Mouse (Mus musculus): Measurements from ENCODE around the gene Prdm16.

The Prdm16 gene

DNA sequence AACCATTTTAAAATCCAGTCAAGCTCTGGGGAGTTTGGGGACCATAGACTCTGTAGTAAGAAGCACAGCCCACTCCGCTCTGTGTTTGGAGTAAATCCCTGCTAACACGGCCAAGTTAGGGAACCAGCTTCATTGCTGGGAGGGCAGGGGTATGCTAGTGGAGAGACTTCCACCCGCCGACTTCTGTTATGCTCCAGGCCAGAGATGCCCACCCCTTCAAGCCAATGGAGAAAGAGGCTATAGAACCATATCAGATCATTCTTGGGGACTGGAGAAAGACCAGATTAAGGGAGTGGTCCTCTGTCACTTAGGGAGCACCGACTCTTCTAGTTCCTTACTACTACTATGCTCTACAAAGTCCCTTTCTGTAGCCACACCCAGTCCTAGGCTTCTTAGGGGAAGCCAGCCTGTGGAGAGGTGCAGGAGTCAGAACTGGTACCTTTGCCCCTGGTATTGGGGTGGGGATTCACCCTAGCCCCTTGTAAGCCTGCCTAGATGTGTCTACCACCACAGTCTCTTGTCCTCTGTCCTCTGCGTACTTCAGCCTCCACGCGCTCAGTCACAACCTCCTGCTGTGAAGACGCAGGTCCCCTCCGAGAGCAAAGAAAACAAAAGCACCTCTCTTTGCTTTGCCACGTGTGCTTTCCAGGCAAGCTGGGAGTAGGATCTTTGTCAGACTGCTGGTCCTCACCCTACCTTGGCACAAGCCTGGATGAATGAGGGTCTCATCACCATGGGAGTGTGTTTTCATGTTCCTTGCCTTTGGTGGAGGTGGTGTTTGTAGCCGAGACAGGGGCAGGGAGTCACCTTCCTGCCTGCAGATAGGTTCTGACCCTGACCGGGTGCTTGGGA is 3.1 kb upstream of the Prdm16 start:
- peak; percentile 61 for DNase-seq (ENCODE audit: low read depth, low spot score)

GRCm38 (mm10) chr4:154639126-154639525 is 2.5 kb upstream of the Prdm16 start:
- DNase-seq (ENCODE audit: low read depth, low spot score) = no peak

GRCm38 (mm10) chr4:154638320-154638886 is 1.7 kb upstream of the Prdm16 start:
- DNase-seq (ENCODE audit: low read depth, low spot score) = peak; percentile 55

DNA sequence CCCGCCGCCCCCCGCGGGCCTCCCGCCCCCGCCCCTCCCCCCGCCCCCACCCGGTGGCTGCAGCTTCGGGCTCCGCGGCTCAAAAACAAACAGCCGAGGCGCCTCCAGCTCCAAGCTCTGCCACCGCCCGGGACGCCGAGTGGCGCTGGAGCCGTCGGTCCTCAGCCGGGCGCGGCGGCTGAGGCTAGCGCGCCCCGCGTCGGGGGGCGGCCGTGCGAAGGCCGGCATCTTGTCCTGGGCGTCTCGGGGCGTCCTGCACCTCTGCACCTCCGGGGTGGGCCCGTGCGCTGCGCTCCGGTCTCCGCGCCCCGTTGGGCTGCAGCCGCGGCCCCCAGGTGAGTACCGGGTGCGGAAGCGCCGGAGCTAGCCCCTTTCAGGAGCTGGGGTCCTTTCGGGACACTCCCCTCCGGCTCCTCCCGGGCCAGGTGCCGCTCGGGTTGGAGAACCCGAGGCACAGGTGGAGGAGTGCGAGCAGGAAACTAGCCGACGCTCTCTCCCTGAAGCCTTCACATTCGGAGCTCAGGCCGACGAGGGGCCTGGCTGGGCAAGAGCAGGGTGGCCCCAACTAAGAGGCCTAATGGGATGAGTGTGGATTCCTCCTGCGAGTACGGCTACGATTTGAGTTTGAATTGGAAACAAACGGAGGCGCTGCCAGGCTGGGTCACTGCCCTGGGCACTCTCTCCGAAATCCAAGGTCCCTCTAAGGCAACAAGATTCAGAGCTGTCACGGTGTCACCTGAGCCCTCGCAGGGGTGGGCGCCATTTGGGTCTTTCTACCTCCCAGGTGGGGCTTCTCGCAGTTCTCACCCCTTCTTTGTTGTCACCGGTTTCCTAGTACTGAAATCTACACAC is 1.0 kb upstream of the Prdm16 start:
- no peak for DNase-seq (ENCODE audit: low read depth, low spot score)

DNA sequence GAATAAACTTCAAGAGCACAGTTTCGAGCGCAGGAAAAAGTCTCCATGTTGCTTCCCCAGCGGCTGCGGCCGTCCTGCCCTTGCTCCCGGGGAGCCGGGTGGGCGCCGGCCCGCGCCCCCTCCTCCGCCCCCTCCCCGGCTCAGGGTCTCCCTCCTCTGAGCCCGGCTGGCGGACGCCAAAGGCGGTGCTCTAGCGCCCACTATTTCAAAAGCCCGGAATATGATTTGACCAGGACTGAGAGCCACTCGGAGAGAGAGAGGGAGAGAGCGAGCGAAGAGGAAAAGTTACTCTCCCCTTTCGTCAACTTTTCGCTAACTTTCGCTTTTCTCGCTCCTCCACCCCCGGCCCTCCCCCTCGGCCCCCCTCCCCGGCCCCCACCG is 630 bp downstream of the Prdm16 start:
- DNase-seq (ENCODE audit: low read depth, low spot score) = no peak

- DNase-seq (ENCODE audit: low read depth, low spot score) = peak; percentile 67
These were observed 1.2 kb downstream of the Prdm16 start for GRCm38 (mm10) chr4:154635241-154636052.

DNA sequence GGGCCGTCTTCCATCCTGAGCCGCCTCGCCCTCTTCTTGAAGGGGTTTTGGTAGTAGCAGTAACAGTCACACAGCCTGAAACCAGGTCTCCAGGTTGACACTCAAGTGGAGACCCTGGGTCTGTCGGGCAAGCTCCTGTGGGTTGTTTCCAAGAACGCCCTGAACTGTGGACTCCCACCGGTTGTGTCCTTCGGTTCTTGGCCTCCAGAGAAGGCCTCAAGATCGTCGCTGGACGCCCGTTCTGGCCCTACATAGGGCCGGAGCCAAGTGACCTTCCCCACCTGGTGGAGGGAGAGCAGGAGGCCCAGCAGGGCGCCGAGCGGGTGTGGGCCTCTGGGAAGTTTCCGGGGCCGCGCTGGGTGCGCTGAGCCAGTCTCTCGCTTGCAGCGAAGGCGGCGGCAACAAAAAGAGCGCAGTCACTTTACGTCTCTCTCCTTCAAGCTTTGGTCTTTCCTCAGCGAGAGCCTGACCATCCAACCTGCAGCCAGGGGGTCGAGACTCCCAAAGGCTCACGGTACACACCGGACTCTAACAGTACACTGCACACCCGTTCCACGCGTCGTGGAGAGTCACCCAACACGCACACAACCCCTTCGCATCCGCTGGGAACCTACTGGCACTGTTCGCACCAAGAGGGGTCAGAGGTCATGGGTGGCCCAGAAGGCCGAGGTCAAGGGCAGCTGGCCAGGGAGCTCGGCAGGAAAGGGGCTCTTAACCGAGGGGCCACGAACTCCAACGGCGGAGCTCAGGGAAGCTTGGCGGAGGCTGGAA is 2.0 kb downstream of the Prdm16 start:
- DNase-seq (ENCODE audit: low read depth, low spot score) = peak; percentile 71

DNA sequence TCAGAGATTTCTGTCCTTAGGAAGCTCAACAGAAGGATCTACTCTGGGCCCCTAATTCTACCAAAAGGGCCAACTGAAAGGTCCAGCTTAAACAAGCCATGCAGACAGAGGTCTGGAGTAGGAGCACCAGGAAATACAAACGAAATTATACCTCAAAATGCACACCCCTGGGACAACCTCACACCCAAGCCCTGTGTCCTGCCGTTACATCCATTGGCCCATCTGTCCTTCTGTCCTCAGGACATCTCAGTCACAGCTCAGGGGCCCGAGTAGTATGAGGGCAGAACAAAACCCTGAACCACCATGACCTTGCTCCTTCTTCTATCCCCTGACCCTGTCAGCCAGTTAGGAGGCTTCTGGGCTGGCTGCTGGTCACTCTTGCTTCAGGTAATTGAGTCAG is 2.7 kb downstream of the Prdm16 start:
- DNase-seq (ENCODE audit: low read depth, low spot score) = no peak

DNA sequence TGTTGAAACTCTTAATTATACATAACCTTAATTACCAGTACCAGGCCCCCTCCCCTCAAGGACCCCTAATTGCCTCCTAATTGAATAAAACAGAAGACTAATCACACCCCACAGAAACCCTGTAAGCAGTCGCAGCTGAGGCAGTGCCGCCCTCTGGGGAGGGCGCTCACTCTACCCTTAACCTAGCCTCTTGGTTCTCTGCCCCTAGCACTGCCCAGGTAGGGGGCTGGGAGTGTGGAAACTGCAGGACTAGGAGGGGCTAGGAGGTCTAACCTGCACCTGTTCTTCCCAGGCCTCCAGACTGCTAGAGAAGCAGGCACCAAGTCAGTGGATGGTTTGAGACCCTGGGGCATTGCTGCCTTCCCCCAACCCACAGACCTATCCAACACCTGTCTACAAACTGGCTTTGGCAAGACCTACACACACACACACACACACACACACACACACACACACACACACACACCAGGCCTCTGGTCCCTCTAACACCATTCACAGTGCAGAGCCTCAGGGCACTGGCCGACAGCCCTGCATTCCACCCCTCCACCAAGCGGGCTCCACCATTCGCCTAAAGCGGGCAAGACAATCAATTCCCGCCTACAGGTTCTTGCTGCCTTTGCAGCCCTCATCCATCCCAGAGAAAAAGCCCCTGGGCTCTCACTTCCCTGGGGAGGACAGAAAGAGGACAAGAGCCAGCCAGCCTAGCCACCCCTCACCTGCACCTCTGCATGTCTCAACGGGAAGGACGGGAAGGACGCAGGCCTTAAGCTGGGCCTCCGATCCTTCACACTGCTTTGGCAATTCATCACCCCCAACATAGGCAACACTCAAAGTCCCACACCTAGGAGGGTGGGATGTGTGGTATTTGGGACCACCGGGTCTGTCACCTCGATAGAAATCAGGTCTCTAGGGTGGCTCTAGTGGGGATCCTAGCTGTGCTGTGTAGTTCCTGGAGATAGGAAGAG is 3.6 kb downstream of the Prdm16 start:
- DNase-seq (ENCODE audit: low read depth, low spot score) = no peak

- DNase-seq (ENCODE audit: low read depth, low spot score) = no peak
These were observed 5.9 kb downstream of the Prdm16 start for GRCm38 (mm10) chr4:154630763-154631162.

- DNase-seq (ENCODE audit: low read depth, low spot score) = no peak
These were observed 9.1 kb downstream of the Prdm16 start for GRCm38 (mm10) chr4:154627419-154628142.

- no peak for DNase-seq (ENCODE audit: low read depth, low spot score)
These were observed 10.4 kb downstream of the Prdm16 start for GRCm38 (mm10) chr4:154626282-154626681.

DNA sequence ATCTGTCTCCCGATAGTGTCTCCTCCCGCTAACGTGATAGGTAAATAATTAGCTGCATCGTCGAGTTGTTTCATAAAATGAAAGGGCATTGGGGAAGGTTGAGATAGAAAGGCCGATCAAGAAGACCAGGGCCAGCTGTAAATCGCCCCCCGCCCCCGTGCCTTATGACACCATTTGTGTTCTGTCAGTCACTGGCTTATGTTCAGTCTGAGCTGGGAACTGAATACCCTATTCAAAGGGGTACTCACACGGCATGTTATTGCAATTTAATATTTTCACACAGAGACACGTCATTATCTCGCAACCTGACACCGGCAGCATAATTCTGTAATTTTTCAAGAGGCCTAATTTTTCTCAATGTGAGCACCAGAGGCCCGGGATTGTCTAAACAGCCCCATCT is 11.0 kb downstream of the Prdm16 start:
- no peak for DNase-seq (ENCODE audit: low read depth, low spot score)

DNA sequence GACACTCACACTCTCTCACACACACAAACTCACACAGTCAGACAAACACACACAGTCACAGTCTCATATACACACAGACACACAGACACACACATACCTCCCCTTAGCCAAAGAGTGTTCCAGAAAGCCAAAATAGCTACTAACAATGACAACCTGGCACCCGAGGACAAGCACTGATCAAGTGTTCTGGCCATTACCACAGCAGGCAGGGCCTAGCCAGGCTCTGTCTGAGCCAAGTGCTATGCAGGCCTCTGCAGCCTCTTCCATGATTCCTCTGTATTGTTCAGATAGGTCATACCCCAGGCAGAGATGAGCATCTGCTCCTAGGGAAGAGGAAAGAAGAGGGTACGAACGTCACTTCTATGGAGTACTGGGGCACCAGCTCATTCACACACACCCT is 13.4 kb downstream of the Prdm16 start:
- no peak for DNase-seq (ENCODE audit: low read depth, low spot score)

GRCm38 (mm10) chr4:154622521-154622920 is 14.2 kb downstream of the Prdm16 start:
- DNase-seq (ENCODE audit: low read depth, low spot score) = no peak

GRCm38 (mm10) chr4:154611167-154611566 is 25.5 kb downstream of the Prdm16 start:
- no peak for DNase-seq (ENCODE audit: low read depth, low spot score)

DNA sequence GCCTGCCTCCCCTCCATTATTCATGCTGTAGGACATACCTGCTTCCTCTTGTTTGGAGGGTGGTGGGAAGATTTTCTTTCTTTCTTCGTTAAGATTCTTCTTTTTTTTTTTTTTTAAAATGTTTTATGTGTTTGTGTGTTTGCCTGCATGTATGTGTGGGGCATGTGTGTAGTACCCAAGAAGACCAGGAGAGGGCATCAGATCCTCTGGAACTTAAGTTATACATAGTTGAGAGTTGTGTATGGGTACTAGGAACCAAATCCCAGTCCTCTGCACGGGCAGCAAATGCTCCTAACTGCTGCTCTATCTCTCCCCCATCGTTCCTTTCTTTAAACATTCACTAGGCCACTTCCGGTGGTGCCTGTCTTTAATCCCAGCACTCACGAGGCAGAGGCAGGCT is 28.9 kb downstream of the Prdm16 start:
- DNase-seq (ENCODE audit: low read depth, low spot score) = peak; percentile 44

DNA sequence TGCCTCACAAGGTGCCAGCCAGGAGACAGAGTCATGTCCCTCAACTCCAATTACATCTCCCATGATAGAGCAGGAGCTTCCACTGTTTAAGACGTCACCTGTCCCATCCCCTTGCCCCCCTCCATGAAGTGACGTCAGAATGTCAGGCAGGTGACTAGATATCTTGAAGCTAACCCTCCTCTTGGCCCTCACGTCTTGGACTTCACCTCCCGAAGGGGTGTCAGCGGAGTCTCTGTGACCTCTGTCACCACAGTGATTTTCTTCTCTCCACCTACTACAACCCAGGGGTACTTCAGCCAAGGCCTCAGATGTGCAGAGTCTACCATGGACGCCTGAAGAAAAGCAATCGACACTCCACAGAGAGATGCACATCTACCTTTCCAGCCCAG is 32.2 kb downstream of the Prdm16 start:
- DNase-seq (ENCODE audit: low read depth, low spot score) = no peak

Measured in ZHBTc4 (cell line).